In the genomic region with DNA sequence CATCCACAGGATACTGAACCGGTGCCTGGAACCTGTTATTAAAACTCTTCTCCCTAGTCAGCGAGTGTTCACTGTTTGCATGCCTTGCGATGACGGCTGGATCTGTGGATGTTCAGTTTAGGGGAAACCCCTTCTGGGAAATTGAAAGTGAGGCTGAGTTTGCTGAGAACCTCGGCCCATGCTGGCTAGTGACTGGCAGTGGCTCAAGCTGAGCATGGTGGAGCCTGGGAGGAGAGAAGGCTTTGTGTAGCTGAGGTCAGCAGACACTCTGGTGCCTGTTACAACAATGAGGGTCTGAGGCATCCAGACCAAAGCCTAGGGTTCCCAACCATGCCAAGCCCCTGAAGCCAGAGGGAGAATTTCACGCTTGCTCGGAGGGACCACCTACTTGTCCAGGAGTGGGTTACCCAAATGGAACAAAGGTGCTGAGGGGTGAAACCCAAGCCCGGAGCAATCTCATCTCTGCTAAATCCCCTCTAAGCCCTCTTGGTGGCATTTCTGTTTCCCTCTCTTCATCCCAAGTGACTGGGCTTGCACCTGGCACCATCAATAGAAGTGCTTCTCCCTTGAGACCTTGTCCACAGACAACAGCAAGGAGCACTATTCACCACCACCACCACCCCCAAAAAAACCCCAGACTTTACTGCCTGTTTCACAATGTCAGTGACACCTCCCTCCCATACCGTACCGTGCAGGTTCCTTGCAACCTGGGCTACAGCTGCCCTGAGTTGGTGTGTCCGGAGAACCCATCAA, we compare ENCODE assay signal across 11 mouse cellular contexts.
DNase-seq lines count a peak whose midpoint lies in the region; ATAC-seq and TF ChIP-seq lines count a peak whose summit lies in the region.
"Had no signal": no experiment of that assay in that cellular context is flagged by ENCODE, and none has a peak within 500 bp of the region (broad histone marks: within the 10 kb centered on the region; RNA-seq: fewer than 3 reads in every experiment).

No protein-coding gene starts in this region.

- peak overlapping the region; percentile 73 for H3K9ac ChIP-seq in heart, embryonic 14.5 days (ENCODE audit: low read length)
- no peak overlapping the region for H3K9ac ChIP-seq in embryonic facial prominence, embryonic 11.5 days (replicated peaks; ENCODE audit: low read length)

- H3K27me3 ChIP-seq in heart, embryonic 14.5 days (ENCODE audit: control insufficient read depth, insufficient read depth, low read length), result no peaks in the 10 kb centered on the region
- no peaks in the 10 kb centered on the region for H3K27me3 ChIP-seq in C2C12 (ENCODE audit: control insufficient read depth, insufficient read depth, insufficient read length)
- H3K27me3 ChIP-seq in embryonic facial prominence, embryonic 11.5 days (ENCODE audit: control insufficient read depth, insufficient read depth, low read length), result no peaks in the 10 kb centered on the region

- H3K9me3 ChIP-seq in heart, embryonic 14.5 days (ENCODE audit: control insufficient read depth, low read length), result no peaks in the 10 kb centered on the region
- no peaks in the 10 kb centered on the region for H3K9me3 ChIP-seq in embryonic facial prominence, embryonic 11.5 days (replicated peaks; ENCODE audit: control insufficient read depth, low read length)

- H3K36me3 ChIP-seq in heart, embryonic 14.5 days (ENCODE audit: control insufficient read depth, insufficient read depth, low read length), result no peaks in the 10 kb centered on the region
- H3K36me3 ChIP-seq in C2C12 (ENCODE audit: control insufficient read depth, insufficient read depth), result no peaks in the 10 kb centered on the region
- no peaks in the 10 kb centered on the region for H3K36me3 ChIP-seq in embryonic facial prominence, embryonic 11.5 days (replicated peaks; ENCODE audit: control insufficient read depth, insufficient read depth, low read depth, low read length)

- H3K4me1 ChIP-seq in heart, embryonic 14.5 days (ENCODE audit: control insufficient read depth in 2 of 2, insufficient read depth in 2 of 2, low read length in 2 of 2), result peaks cover 33 to 59% of the 10 kb centered on the region in 2 experiments
- no peaks in the 10 kb centered on the region; the same call in 1 of the 2 replicates for H3K4me1 ChIP-seq in embryonic facial prominence, embryonic 11.5 days (ENCODE audit: control insufficient read depth, insufficient read depth, low read length)

- peak overlapping the region; percentile 57 for H3K4me2 ChIP-seq in heart, embryonic 14.5 days (ENCODE audit: low read length)
- H3K4me2 ChIP-seq in embryonic facial prominence, embryonic 11.5 days (ENCODE audit: low read depth, low read length), result peak overlapping the region; percentile 0; the same call in 1 of the 2 replicates

- no peak for TF ChIP-seq CTCF in C2C12 (IDR thresholded peaks at IDR 0.05; ENCODE audit: control insufficient read depth, insufficient read depth, insufficient read length)

- peak overlapping the region; percentile 58 to 98 for H3K27ac ChIP-seq in heart, embryonic 14.5 days (replicated peaks in 1 of 2; ENCODE audit: control insufficient read depth in 1 of 2, insufficient read depth in 1 of 2, low read depth in 2 of 2, low read length in 2 of 2)
- no peak overlapping the region; the same call in 1 of the 2 replicates for H3K27ac ChIP-seq in embryonic facial prominence, embryonic 11.5 days (replicated peaks; ENCODE audit: low read depth, low read length)

- H3K4me3 ChIP-seq in heart, embryonic 14.5 days (ENCODE audit: control insufficient read depth in 1 of 2, insufficient read depth in 1 of 2, low read depth in 1 of 2, low read length in 2 of 2), result peak overlapping the region; percentile 1 to 61
- no peak overlapping the region for H3K4me3 ChIP-seq in C2C12 (ENCODE audit: insufficient read depth, poor library complexity, severe bottlenecking)
- no peak overlapping the region for H3K4me3 ChIP-seq in embryonic facial prominence, embryonic 11.5 days (ENCODE audit: low read depth, low read length)

- no peaks in the 10 kb centered on the region for H3K79me2 ChIP-seq in C2C12 (ENCODE audit: control insufficient read depth, insufficient read depth)

- no peak overlapping the region for H3ac ChIP-seq in C2C12 (ENCODE audit: control insufficient read depth, insufficient read length, low read depth)

- 39% methylated on average over 11 of the region's 11 CpGs for WGBS in heart, embryonic 14.5 days
- 47% methylated on average over 11 of the region's 11 CpGs for WGBS in embryonic facial prominence, embryonic 11.5 days

- H3K79me3 ChIP-seq in C2C12 (ENCODE audit: low read depth), result no peaks in the 10 kb centered on the region

- ATAC-seq in heart, embryonic 14.5 days (ENCODE audit: insufficient number of reproducible peaks, insufficient read depth, low FRiP score, low read depth), result no peak
- no peak for ATAC-seq in embryonic facial prominence, embryonic 11.5 days (replicated peaks; ENCODE audit: insufficient number of reproducible peaks, low FRiP score, low TSS enrichment, low read depth)
- ATAC-seq: intestine, embryonic 16.5 days had no signal

- no peak for DNase-seq in heart, adult 9 months (ENCODE audit: low spot score in 2 of 2)
- peak; percentile 36 to 58 for DNase-seq in layer of hippocampus, postnatal 14 days (ENCODE audit: low spot score in 2 of 2)
- DNase-seq in layer of hippocampus, adult 9-10 months (ENCODE audit: low spot score), result no peak
- no peak for DNase-seq in embryonic facial prominence, embryonic 11.5 days (ENCODE audit: low spot score)
- DNase-seq in spleen, adult 18-20 months, result no peak
- DNase-seq in yolk sac, embryonic 10.5 days (ENCODE audit: low spot score), result no peak
- DNase-seq: cerebellum, postnatal 36 days; gastrocnemius, postnatal 25 days had no signal

TF ChIP-seq in C2C12, 6 proteins besides CTCF, POLR2A, EP300 and RAD21:
- TF ChIP-seq USF1 (IDR thresholded peaks at IDR 0.05; ENCODE audit: low read depth) (no peak), FOSL1 (IDR thresholded peaks at IDR 0.05; ENCODE audit: insufficient read depth, low read length, poor library complexity, severe bottlenecking) (no peak), MYOD1 (IDR thresholded peaks at IDR 0.05; ENCODE audit: control insufficient read depth, insufficient read length, low read depth) (peak; percentile 50)

Comparison
In these comparisons a context has a peak if more than half of its experiments do, and no peak if none do; other contexts are left out.
1. DNase-seq: peak in layer of hippocampus, postnatal 14 days (2 of 2); none in heart, adult 9 months (0 of 2), layer of hippocampus, adult 9-10 months (single experiment), embryonic facial prominence, embryonic 11.5 days (single experiment), spleen, adult 18-20 months (0 of 2) and yolk sac, embryonic 10.5 days (single experiment).
2. H3K4me3 ChIP-seq: peak in heart, embryonic 14.5 days (2 of 2); none in C2C12 (single experiment) and embryonic facial prominence, embryonic 11.5 days (single experiment).